Mouse (Mus musculus) adrenal gland, adult 8-10 months (tissue): ENCODE data around the gene Tarm1. TPM values are rescaled to one million over a fixed set of nuclear protein-coding genes. Genes with fewer than 3 reads are reported as not detected.

Experiments
- DNase-seq: peaks from one replicate; pipeline ENCODE4 v3.0.0; 2022
- total RNA-seq, 4 experiments: library from RNA; stranded (reverse); gene quantifications; 2 replicates each; pipeline ENCODE4 v1.2.4; 2022

Tarm1 gene
- under 1 TPM in 3 of 4 experiments, not detected in 1; 0.24 to 0.90 (median 0.66) TPM for total RNA-seq

DNA sequence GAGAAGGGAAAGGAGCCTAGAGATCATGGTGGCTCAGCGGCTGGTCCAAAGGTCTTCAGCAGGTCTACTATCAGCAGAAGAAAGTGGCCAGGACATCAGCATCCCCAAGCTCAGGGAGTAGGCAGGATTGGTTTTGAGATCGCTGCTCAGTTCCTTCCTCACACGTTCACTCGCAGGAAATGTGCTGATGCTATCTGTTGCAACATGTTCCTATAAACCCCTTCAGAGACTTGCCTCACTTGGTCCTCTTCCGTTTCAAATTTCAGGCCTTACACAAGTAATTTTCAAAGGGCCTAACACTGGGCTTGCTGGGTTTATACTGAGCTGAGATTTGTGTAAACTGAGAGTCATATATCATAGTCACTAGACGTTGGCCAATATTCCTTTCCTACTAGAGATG, at the start of gene Tarm1:
Gene Tarm1 (minus strand): TSS at position 186 of the 400 bp plus-strand sequence.
- no peak for DNase-seq

DNA sequence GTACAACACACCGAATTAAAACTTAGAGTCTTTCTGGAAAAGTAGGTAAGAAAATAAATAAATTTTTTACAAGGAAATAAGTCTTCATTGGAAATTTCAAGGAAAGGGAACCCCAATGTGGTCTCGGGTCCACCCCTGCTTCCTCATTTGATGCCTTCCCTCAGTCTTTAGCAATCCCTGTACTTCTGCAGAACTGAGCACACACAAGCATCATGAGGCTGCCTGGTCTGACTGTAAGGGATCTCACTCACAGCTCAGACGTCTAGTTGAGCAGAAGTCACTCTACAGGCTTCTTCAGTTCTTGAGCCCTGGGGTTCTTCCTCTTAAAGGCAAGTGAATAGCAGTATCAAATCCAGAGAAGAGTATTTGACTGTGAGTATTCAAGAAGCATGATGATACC, 3.5 kb upstream of the Tarm1 start:
- DNase-seq = no peak

DNA sequence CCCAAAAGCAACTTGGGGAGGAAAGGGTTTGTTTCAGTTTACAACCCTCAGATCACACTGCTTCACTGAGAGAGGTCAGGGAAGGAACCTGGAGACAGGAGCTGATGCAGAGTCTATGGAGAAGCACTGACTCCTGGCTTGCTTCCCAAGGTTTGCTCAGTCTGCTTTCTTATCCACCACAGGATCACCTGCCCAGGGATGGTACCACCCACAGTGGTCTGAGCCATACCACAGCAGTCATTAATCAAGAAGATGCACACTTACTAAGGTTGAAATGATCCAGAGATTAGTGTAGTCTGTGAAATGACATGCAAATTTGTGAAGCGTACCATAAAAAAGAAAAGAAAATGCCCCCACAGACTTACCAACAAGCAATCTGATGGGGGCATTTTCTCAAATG, 2.0 kb downstream of the Tarm1 start:
- no peak for DNase-seq

DNA sequence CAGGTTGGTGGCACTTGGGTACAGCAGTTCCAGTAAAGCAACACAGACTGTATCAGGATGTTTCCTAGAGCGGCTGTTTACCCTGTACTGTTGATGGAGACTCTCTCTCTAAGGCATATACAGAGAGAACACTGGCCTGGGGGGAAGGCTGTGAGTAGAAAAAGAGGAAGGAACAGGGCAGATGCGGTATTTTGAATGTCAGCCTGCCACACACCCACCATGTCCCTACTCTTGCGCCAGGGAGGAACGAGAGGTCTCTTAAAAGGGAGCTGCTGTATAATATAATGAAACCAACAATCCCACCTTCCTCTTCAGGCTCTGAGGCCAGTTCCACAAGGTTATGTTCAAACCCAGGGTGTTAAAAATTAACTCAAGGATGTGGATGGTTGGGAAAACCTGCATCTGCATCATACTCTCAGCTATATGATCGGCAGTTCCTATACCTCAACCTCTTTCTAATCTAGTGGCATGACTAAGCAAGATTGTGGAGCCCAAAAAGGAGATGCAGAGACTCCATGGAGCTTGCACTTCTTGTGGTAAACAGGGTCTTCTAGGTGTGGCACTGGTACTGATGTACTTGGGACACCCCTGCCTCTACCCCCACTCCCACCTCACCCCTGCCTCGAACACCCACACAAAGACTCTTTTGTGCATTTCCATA, 20.3 kb downstream of the Tarm1 start:
- no peak for DNase-seq

DNA sequence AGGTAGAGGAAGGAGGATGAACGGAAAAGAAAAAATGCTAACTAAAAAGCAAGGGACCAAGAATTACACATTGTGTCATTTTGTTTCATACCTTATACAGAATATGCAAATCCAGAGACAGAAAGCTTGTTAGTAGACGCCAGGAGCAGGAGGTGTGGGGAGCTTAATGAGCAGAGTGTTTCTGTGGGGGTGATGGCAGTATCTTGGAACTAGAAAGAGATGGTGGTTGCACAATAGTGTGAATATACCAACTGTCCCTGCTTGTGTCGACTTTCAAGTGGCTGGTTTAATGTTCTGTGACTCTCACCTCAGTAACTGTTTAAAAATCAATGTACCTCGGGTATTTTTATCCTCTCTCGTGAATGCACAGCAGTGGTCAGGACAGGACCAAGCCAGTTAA, 25.7 kb downstream of the Tarm1 start:
- DNase-seq = no peak

DNA sequence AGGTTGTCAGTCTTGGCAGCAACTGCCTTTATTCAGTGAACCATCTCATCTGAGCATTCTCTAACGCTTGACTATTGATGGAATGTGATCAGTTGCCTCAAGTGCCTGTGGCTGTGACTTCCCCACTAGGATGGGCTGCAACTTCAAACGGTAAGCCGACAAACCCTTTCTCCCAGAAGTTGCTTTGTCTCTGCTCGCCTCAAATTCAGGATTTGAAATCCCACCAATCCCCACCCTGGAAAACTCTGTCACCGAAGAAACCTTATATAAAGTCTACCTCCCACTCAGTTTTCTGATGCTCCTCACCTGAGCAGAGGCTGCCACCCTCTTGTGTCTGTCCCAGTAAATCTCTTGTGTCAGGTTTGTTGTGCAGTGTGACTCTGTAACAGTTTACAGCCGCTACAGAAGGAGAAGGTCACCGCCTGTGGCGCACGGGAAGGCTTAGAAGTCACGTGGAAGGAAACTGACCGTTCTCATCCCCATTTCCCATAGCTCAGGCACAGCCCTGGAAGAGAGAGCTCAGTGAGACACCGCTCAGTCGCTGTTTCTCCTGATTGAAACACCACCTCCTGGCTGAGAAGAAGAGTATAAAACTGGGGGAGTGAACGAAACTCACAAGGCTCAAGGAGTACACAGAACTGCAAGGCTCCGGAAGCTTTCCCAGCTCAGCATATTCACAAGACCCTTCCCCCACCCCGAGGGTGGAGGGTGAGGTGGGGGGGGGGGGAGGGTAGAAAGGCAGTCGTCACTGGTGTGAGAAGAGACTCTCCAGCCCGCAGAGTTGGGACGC, 27.9 kb downstream of the Tarm1 start:
- no peak for DNase-seq

DNA sequence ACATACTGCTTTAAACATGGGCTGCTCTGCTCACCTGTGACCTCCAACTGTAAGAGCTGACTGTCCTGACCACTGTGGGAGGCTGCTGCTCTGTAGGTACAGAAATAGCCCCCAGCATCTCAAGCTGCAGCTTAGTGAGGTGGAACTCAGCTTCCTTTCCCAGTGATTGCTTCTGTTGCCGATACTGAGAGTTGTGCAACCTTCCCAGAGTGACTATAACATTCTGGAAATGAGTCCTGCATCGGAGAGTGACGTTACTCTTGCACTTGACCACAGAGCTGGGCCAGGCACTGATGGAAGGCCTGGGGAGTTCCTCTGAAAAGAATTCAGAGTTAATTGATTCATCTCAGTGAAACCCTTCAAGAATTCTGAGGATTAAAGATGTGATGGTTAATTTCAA, 29.6 kb downstream of the Tarm1 start:
- no peak for DNase-seq

DNA sequence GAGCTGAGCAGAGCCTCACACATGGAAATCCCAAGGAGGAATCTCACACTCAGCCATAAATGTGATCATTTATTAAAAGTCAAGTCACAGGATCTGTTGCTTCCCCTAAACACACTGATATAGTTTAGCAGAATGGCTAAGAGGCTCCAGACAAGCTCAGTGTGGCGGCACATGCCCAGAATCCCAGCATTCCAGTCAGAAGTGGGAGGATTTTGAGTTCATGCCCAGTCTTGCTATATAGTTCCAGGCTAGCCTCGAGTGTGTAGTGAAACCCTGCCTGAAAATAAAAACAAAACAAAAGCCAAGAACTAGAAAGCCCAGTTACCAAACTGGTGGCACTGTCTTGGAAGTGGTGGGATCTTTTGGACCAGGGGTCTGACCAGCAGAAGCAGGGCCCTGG, 33.8 kb downstream of the Tarm1 start:
- no peak for DNase-seq

DNA sequence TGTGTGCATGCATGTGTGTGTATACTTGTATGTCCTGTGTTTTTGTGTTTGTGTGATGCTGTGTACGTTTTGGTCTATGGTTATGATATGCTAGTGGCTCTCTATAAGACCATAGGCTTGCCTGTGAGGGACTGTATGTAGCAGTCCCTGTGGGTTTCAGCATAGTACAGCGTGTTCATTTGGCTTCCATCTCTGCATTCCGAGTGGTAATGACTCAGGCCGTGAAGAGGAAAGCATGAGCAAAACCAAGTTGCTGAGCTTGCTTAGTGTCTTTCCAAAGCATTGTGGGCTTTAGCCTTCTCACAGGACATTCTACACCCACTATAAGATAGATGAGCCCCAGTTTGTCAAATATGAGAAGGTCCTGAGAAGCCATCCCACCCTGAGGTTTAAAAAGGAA, 39.1 kb downstream of the Tarm1 start:
- DNase-seq = no peak

DNA sequence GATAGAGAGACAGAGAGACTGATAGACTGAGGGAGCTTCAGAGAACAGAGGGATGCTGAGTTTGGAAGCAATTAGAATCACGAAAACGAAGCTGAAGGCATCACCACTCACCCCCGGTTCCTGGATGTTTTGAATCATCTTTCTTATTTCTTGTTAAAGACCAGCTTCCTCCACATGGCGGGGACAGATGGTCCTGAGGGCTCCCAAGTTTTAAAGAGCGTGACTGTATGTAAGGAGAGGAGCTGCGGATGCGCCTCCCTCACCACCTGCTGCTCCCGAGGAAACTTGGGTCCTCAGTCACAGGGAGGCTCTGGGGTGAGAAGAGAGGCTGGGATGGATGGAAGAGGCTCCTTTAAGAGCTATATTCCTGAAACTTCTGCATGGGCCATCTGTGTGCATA, 42.2 kb downstream of the Tarm1 start:
- no peak for DNase-seq

DNA sequence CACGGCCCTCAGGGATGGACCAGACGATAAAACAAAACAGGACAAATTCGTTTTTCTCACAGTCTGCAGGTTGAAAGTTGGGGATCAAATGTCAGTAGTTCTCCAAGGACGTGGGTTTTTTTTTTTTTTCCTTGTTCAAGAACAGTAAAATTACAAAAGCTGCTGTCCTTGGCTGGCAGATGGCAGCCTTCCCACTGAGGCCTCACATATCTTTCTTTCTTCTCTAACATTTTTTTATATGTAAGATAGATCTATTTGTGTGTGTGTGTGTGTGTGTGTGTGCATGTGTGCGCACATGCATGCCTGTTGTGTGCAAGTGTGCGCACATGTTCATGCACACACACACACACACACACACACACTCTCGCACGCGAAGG, 44.6 kb downstream of the Tarm1 start:
- DNase-seq = peak; percentile 51

DNA sequence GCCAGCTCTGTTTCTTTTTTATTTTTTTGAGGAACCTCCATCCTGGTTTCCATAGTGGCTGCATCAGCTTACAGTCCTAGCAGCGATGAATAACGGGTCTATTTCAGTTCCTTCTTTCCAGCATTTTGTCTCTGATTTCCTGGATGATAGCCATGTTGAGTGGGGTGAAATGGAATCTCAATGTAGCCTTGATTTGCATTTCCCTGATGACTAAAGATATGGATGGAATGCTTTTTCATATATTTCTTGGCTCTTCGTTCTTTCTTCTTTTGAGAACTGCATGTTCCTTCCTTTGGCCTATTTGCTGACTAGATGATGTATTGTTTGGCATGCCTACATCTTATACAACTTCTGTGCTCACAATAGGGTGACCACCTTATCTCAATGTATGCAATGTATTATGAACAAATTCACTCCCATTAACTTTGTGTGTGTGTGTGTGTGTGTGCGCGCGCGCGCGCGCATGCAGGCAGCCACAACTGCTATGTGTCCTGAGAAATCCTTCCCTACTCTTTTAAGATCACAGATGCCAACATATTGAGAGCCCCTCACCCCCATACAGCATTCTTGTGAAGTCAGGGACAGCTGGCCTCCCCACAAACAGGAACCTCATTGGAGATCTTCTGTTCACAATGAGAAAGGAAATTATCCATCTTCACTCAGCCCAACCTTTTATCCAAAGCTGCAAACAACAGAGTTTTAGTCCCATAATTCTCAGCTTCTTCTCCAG, 45.1 kb downstream of the Tarm1 start:
- DNase-seq = no peak

DNA sequence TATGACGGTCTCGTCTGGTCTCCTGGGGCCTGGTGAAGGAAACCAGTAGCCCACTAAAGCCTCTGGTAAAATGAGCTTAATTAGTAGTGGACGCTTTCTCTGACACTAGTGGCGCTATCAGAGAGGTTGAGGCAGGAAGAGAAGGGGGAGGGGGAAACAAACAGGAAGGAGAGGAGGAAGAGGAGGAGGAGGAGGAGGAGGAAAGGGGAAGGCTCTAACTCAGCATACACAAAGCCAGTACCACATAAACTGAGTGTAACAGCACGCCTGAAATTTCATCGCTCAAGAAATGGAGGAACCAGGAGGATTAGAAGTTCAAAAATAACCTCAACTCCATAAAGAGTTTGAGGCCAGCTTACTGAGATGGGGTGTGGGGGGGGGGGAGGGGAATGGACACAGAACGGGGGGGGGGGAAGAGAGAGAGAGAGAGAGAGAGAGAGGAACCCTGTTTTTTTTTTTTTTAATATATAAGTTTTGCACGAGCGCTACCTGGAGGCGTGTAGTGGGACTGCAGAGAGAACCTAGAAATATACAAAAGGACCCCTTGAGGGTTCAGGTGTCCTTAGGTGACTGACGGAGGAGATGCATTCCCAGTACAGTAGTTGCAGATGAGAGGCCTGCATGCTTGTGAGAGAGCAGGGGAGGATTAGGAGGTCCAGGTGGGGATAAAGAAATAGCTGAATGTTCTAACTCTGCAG, 48.8 kb downstream of the Tarm1 start:
- no peak for DNase-seq

DNA sequence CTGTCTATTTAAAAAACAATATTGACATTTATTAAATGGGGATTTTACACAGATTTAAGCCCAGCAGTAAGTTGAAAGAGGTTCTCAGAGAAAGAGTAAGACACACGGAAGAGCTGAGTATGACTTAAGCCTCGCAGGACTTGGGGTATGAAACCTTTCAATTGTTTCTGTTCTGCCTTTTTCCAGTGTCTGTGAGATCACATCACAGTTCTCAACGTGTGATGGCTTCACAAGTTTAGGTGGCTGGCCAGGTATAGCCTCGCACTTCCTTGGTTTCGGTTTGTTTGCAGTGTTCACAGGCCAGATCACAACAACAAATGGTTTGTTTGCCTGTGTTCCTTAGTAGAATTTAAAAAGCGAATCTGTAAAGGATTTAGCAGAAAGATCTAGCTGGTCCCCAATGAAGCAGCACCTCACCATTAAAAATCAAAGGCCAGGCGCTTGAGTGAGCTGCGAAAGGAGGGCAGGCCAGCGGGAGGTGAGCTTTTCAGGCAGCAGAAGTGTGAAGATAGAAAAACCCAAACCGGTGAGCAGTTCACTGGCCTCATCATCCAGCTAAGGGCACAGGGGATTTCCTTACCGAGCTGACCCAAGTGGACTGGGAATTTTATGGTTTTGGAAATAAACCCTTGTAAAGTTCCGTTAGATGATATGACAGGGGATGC, 49.5 kb downstream of the Tarm1 start:
- DNase-seq = no peak

DNA sequence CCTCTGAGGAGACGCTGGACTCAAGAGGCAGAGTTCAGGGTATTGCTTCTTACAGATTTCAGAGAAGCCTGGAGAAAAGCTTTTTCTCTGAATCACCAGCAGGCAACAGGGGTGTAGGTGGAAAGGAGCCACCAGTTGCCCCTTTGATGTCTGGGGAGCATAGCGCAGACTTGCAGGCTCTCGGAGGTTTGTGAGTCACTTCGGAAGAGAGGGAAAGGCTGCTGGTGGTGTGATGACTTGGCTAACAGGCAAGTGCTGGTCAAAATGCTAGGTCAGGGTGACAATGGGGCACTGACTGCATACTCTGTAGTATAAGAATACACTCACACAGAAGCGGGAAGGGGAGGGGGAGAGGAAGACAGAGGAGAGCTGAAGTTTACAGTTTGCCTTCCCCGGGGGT, 51.3 kb downstream of the Tarm1 start:
- peak; percentile 38 for DNase-seq

DNA sequence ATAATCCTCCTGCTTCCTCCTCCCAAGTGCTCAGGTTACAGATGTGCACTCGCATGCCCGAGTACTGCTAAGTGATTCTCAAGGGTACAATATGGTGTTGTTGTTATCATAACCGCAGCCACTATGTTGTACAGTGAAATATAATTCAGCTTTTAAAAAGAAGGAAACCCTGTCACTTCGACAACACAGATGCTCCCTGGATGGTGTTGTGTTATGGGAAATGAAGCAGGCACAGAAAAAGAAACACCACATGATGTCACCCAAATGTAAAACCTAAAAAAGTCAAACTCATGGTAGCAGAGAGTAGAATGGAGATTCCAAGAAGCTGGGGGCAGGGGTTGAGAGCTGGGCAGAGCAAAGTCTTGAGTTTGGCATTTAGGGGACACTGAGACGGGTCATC, 51.8 kb downstream of the Tarm1 start:
- DNase-seq = no peak

DNA sequence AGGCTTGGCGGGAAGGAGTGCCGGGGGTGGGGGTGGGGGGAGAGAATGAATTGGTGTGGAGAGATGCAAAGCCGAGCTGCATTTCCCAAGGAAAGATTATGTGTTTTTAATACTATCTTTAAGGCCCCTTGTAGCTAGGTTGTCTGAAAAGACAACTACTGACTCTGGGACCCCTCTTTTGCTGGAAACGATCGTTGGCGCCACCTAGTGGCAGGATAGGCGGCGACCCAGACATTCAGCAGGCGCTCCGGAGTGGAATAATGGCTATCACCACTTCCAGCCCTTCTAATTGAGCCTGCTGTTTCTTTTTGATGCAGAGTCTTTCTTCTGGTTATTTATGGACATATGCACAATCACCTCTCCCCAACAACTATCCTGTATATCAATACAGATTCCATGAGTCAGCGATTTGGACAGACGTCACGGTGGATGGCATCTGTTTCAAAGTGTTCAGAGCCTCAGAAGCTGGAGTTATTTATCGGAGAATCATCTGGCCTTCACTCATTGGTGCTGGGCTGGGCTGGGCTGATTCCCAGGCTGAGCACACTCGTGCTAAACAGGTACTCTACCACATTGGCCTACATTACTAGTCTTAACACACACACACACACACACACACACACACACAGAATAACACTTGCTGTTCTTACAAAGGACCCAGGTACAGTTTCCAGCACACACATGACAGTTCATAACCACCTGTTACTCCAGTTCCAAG, 53.5 kb downstream of the Tarm1 start:
- peak; percentile 52 for DNase-seq

DNA sequence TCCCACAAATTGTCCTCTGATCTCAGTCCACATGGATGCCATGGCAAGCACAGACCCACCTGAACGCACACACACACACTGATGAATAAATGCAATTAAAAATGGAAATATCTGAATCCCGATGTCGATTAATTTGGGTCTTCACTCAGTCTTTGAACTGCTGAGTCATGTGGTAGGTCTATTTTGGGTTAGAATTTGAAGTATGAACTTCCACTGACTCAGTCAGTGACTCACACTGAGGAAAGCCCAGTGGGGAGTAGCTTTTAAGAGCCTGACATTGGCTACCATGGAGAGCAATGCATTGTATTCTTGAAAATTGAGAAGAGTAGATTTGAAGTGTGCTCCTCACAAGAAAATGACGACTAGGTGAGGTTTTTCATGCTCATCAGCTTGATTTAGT, 55.4 kb downstream of the Tarm1 start:
- DNase-seq = no peak

DNA sequence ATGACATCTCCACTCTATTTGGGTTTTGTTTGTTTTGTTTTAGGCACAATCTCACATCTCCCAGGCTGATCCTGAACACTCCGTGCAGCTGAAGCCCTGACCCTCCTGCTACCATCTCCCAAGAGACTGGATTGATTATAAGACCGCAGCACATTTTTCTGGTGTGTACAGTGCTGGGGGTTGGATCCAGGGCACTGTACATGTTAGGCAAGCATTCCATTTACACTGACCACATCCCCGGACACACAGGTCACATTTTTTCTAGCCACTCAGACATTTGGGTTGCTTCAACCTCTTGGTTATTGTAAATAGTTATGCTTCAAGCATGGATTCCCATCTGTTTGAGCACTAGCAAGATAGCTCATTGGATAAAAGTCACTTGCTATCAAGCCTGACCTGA, 55.8 kb downstream of the Tarm1 start:
- DNase-seq = no peak

DNA sequence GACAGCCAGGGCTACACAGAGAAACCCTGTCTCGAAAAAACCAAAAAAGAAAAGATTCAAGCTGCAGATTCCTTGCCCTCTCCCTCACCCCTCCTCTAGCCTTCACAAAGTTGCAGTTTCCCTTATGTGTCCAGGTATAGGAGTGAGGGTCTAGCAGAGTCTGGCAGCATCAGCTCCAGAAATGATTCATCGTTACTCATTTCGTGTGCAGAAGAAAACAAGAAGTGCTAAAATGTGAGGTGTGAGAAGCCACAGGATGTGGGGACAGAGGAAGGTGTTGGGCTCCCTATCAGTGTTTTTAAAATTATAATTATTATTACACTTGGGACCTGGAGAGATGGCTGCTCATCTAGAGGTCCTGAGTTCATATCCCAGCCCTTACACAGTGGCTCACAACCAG, 57.7 kb downstream of the Tarm1 start:
- no peak for DNase-seq

DNA sequence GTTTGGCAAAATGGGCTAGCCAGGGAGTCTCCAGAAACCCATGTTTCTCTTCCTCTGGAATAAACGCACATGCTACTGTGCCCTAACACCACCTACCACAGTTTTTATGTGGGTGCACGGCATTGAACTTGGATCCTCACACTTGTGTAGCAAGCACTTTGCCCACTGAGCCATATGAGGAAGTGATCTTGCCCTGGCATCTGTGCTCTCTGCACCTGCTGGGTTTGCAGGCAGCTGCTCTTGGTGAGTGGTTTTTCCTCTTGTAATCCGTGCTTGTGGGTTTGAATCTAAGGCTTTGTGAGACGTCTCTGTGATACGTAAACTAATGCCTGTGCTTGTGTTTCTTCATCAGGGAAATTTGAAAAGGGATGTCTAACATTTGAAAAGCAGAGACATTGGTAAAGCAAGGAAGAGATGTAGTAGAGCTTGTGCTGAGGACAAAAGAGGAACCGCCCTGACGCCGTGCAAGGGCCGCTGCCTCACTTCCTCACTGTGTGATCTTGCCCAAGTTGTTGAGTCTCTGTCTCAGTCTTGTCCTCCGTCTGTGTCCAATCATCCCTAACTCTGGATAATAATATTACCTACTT, 59.9 kb downstream of the Tarm1 start:
- DNase-seq = no peak
